12 mouse cellular contexts compared by ENCODE assay signal in the genomic region with DNA sequence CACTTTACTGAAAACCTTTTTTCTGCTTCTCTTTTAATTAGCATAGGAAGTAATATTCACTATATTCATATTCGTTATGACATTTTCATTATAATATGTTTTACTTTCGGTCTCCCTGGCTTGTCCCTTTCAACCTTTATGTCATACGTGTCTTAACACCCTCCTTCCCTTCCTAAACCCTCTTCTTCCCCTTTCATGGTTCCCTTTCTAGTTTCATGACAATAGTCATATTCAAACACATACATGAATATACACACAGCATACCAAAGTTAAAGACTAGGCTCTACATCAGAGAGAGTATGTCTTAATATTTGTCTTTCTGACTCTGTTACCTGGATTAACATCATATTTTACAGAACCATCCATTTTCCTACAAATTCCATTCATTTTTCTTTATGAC.
"Had no signal": no experiment of that assay in that cellular context is flagged by ENCODE, and none has a peak within 500 bp of the region (broad histone marks: within the 10 kb centered on the region; RNA-seq: fewer than 3 reads in every experiment).

No protein-coding gene starts in this region.

- H3K4me1 ChIP-seq: kidney, embryonic 15.5 days; limb, embryonic 15.5 days; midbrain, embryonic 10.5 days; neural tube, embryonic 12.5 days had no signal

- H3K4me2 ChIP-seq: kidney, embryonic 15.5 days; limb, embryonic 15.5 days; neural tube, embryonic 12.5 days had no signal

- H3K36me3 ChIP-seq: kidney, embryonic 15.5 days; limb, embryonic 15.5 days; midbrain, embryonic 10.5 days; neural tube, embryonic 12.5 days had no signal

- H3K9me3 ChIP-seq: kidney, embryonic 15.5 days; limb, embryonic 15.5 days; midbrain, embryonic 10.5 days; neural tube, embryonic 12.5 days had no signal

- H3K27ac ChIP-seq: kidney, embryonic 15.5 days; left cerebral cortex, adult 2 months; limb, embryonic 15.5 days; midbrain, embryonic 10.5 days; neural tube, embryonic 12.5 days had no signal

- H3K4me3 ChIP-seq: kidney, embryonic 15.5 days; left cerebral cortex, adult 2 months; limb, embryonic 15.5 days; midbrain, embryonic 10.5 days; neural tube, embryonic 12.5 days had no signal

- H3K9ac ChIP-seq: kidney, embryonic 15.5 days; limb, embryonic 15.5 days; neural tube, embryonic 12.5 days had no signal

- H3K27me3 ChIP-seq: kidney, embryonic 15.5 days; limb, embryonic 15.5 days; neural tube, embryonic 12.5 days had no signal

- ATAC-seq: hindbrain, embryonic 16.5 days had no signal

- DNase-seq: kidney, adult 11 months; kidney, postnatal 14 days; midbrain, embryonic 14.5 days; right cerebral cortex, postnatal 14 days; thymus, adult 18-20 months; thymus, postnatal 25 days had no signal
